Mouse (Mus musculus) mesoderm, embryonic 11.5 days (tissue): ENCODE data around the gene Topbp1.

Experiments used
- DNase-seq: peaks from one replicate; pipeline ENCODE4 v3.0.0-alpha.2; 2012; ENCODE audit warnings: low read depth, low spot score

Gene Topbp1

GRCm38 (mm10) chr9:103385600-103385999 lies 80.6 kb downstream of the Topbp1 start:
- DNase-seq, result no peak

GRCm38 (mm10) chr9:103386573-103386972 lies 81.6 kb downstream of the Topbp1 start:
- no peak for DNase-seq

GRCm38 (mm10) chr9:103387011-103387653 lies 82.1 kb downstream of the Topbp1 start:
- no peak for DNase-seq

DNA sequence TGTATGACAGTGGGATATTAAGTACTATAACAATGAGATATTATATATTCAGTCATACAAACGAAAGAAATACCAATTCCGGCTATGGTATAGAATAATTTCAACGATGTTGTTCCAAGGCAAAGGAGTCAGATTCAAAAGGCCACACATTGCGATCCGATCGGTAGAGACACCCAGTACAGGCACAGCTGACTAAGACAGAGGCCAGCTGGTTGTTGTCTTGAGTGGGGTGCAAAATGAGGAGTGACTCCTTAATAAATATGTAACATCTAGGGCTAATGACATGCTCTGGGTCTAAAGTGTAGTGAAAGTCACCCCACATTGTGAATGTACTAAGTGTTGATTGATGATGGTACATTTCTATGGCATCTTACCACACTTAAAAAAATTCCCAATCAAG lies 84.2 kb downstream of the Topbp1 start:
- DNase-seq, result no peak

DNA sequence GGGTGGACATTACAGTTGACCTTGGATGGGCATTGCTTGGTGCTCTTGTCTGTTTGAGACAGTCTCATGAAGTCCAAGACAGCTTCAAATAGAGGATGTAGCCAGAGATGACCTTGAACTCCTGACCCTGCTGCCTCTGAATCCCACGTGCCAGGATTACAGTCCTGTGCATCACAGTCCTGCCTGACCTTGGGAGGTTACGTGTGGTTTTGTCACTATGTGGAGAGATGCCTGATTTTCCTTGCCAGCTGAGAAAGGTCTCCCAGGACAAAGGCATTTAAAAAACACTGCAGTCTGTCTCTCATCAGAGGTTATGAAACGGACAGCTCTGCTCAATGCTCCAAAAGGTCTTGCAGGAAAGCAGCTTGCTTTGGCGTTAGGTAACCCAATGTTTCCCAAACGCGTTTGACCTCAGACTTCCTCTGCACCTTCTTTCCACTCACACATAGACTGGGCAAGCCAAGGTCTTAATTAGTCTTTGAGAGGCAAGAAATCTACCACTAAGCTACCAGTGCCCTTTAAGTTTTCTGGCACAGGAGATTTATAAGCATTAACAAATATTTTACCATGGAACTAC lies 86.9 kb downstream of the Topbp1 start:
- no peak for DNase-seq

DNA sequence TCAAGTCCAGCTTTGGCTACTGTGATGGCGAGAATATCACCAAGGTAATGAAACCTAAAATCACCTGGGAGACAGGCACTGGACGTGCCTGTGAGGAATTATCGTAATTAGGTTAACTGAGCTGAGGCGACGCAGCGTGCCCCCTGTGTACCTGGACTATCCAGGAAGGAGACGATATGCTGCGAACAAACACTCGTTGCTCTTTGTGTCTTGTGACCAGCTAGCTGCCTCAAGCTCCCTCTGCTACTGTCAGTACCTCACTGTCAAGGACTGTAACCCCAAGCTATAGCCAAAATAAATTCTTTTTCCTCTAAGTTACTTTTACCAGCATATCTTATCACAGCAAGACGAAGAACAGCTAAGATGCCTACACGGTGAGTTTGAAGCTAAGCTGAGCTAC lies 88.2 kb downstream of the Topbp1 start:
- no peak for DNase-seq

GRCm38 (mm10) chr9:103398509-103399157 lies 93.6 kb downstream of the Topbp1 start:
- DNase-seq, result no peak
